Mouse (Mus musculus) E14TG2a.4 (cell line): ENCODE data around the gene Jarid2.

Experiments used
- CTCF ChIP-seq: conservative IDR thresholded peaks from 2 replicates; pipeline ENCODE4 v1.5.1; 2014; ENCODE audit warnings: low read length
- NANOG ChIP-seq: IDR thresholded peaks from 2 replicates; pipeline ENCODE4 v1.6.1; 2014; ENCODE audit warnings: borderline replicate concordance, low read length, mixed read lengths
- POU5F1 ChIP-seq: IDR thresholded peaks from 2 replicates; pipeline ENCODE4 v1.6.1; 2014; ENCODE audit warnings: low read length, borderline replicate concordance

- TF ChIP-seq CTCF (no peak), NANOG (no peak), POU5F1 (no peak)
Measured at GRCm38 (mm10) chr13:44896211-44896610, 166.9 kb downstream of the Jarid2 start.
